Mouse (Mus musculus) kidney, postnatal 25 days (tissue): ENCODE results near the gene Mpz.
"Not testable (repeated sequence)": the region's sequence is repeated elsewhere in the genome, so short reads cannot be mapped to it uniquely, and the experiment has no call there.

Experiments
- DNase-seq, 2 experiments: peaks; one replicate each; pipeline ENCODE4 v3.0.0; 2021; ENCODE audit warnings: mixed read lengths in 2 of 2

Mpz gene

DNA sequence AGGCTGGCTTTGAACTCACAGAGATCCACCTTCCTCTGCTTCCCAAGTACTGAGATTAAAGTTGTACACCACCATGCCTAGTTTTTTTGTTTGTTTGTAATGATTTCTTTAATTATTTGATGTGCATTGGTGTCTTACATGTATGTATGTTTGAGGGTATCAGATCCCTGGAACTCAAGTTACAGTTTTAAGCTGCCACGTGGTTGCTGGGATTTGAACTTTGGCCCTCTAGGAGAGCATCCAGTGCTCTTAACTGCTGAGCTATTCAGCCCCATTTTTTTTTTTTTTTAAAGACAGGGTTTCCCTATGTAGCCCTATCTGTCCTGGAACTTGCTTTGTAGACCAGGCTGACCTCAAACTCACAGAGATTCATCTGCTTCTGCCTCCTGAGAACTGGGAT lies 19.5 kb upstream of the Mpz start:
- peak; percentile 50 to 63 for DNase-seq

DNA sequence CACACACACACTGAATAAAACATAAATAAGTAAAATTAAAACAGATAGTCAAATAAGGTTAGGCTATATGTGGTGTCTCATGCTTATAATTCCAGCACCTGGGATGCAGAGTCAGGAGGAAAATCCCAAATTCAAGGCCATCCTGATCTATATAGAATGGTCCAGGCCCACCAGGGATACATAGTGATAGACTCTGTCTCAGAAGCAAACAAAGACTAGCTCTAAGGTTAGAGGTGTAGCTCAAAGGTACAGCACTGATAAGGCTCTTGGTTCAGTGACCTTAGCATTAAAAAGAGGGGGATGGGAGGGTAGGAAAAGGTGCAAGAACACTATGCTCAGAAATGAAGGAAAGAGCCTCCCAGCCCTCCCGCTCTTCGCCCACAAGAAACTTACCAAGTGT lies 14.9 kb upstream of the Mpz start:
- DNase-seq, result no peak

DNA sequence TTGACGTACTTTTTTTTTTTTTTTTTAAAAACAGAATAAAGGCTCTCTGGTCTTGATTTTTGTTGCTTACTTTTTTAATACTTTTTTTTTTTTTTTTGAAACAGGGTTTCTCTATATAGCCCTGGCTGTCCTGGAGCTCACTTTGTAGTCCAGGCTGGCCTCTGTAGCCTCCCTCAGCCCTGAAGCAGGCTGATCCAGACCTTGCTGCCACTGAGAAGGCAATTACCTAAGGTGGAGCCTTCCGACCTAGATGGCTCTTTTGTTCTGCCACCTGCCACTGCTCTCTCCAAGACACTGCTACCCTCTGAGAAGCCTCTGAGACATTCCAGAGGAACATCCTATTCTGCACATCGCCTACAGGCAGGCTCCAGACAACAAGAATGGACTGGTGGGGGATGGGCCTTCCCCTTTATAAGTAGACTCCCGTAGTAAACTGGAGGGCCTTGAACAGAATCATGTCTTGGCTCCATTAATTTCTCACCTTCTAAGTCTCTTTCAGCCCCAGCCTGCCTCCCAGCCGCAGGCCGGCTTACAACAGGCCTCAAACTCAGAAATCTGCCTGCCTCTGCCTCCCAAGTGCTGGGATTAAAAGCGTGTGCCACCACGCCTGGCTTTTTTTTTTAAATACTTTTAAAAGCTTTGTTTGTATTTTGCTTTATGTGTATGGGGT lies 12.9 kb upstream of the Mpz start:
- DNase-seq, result not testable (repeated sequence)

- peak; percentile 64 to 80 for DNase-seq
Observed at GRCm38 (mm10) chr1:171142981-171143380, 7.5 kb upstream of the Mpz start.

- DNase-seq, result no peak
Observed at GRCm38 (mm10) chr1:171150838-171151391, 404 bp downstream of the Mpz start.

DNA sequence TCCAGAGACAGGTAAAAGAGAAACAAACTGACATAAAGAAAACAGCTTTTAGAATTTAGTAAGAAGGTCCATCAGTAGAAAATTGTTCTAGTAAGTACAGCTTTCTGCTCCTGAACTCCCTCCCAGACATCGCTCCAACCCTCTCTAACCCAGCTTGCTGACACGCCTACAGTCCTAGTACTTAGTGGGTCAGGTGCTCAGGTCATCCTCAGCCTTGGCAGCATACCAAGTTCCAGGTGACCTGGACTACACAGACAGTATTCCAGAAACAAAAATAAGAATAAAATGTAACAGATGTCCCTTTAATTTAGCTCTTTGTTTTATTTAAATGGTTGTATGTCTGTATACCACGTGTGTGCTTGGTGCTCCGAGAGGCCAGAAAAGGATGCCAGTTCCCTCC lies 1.5 kb downstream of the Mpz start:
- DNase-seq, result peak; percentile 46 to 74

GRCm38 (mm10) chr1:171156644-171157043 lies 6.1 kb downstream of the Mpz start:
- no peak for DNase-seq

- DNase-seq, result no peak
Observed at GRCm38 (mm10) chr1:171157965-171158364, 7.5 kb downstream of the Mpz start.

GRCm38 (mm10) chr1:171159485-171159975 lies 9.0 kb downstream of the Mpz start:
- DNase-seq, result peak; percentile 24 to 58

GRCm38 (mm10) chr1:171162526-171162925 lies 12.0 kb downstream of the Mpz start:
- DNase-seq, result no peak

GRCm38 (mm10) chr1:171164258-171164657 lies 13.7 kb downstream of the Mpz start:
- DNase-seq, result peak in 1 of 2 experiments; percentile 18

GRCm38 (mm10) chr1:171165629-171166345 lies 15.3 kb downstream of the Mpz start:
- DNase-seq, result no peak

DNA sequence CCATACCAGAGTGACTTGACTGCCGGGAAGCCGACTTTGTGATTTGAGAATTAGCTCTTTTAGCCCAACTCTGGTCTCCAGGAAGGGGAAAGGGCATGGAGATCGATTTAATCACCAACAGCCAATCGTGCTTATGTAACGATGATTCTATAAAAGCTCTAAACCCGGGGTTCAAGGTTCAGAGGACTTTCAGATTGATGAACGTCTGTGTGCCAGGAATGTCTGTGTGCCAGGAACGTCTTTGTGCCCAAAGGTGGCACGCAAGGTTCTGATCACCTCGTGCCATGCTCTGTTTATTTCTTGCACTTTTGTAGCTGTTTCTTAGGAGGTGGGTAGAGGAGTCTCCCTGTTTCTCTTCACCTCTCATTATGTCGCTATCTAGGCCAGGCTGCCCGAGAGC lies 18.4 kb downstream of the Mpz start:
- no peak for DNase-seq

GRCm38 (mm10) chr1:171169913-171170312 lies 19.4 kb downstream of the Mpz start:
- no peak for DNase-seq

GRCm38 (mm10) chr1:171171138-171171537 lies 20.6 kb downstream of the Mpz start:
- no peak for DNase-seq

DNA sequence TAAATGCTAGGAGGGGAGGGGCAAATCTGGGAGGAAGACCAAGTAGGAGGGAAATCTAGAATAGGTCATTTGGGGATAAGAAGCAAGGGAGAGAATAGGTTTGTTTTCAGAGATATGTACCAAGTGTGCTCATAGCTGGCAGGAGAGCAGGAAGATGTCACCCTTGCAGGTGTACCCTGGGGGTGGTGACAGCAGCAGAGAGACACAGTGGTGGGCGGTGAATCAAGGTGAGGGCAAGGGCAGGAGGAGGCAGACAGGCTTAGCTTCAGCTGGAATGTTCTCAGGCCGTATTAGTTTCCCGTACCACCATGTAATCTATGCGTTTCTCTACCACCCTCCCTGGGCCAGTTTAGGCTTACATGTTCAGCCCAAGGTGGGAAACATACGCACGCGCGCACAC lies 22.3 kb downstream of the Mpz start:
- no peak for DNase-seq

GRCm38 (mm10) chr1:171179487-171180171 lies 29.1 kb downstream of the Mpz start:
- DNase-seq, result peak; percentile 52 to 57

- DNase-seq, result no peak
Observed at GRCm38 (mm10) chr1:171183025-171183424, 32.5 kb downstream of the Mpz start.

DNA sequence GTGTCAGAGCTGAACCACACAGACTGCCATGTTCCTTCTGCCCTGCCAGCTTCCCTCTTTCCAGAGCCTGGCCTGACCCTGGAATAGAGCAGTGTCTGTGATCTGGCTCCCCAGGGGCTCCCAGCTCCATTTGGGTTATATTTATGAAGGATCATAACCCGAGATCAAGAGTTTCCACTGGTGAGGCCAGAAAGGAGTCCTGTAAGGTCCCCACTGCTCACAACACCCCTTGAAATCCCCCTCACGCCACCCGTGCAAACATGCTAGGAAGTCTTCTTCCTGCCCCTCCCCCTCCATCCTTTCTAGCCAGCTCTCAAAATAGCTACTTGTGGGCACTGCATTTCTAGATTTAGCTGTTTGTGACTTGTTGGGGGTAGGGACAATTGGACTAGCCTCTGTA lies 33.1 kb downstream of the Mpz start:
- DNase-seq, result peak; percentile 57 to 61

DNA sequence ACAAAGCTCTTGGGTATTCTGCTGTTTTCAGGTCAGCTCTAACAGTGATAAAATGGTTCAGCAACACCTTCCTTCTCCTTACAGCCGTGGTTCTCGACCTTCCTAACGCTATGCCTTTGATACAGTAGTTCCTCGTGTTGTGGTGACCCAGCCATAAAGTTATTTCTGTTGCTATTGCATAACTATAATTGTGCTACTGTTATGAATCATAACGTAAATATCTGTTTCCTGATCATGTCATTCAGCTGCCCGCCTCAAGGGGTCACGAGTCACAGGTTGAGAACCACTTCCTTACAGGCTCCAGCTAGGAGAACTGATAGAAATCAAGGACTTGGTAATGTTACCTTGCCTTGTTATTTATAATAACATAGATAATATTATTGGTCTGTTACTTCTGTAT lies 33.8 kb downstream of the Mpz start:
- DNase-seq, result peak in 1 of 2 experiments; percentile 28

- DNase-seq, result no peak
Observed at GRCm38 (mm10) chr1:171185655-171186054, 35.1 kb downstream of the Mpz start.

GRCm38 (mm10) chr1:171187851-171188700 lies 37.6 kb downstream of the Mpz start:
- DNase-seq, result no peak
